8 mouse cellular contexts compared by ENCODE assay signal in the genomic region with DNA sequence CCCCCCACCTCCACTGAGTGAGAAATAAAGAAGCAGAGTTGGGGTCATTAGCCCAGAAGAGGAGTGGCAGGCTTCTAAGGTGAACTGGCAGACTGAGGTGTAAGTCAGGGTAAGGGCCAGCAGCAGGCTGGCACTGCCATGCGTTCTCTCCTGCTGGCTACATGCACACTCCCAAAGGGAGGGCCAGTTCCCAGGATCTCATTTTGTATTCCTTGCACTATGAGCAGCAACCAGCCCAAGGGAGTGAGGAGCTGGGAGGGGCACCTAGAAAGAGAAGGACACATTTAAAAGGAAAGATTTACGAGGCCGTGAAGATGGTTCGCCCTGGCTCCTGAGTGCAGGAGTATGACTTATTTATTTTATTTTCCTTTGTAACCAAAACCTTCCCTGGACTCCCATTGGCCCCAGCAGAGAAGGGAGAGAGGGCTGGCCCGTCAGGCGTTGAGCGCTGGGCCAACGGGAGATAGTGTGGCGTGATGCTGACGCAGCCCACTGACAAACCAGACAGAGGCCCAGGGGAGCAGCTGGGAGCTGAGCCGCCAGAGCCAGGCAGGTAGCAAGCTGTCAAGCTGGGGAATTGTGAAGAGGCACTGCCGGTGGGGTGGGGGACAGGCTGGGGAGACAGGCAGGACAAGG.
DNase-seq lines count a peak whose midpoint lies in the region; ATAC-seq and TF ChIP-seq lines count a peak whose summit lies in the region.

No protein-coding gene starts in this region.

- no peak overlapping the region for H3K4me3 ChIP-seq in heart, postnatal 0 days (ENCODE audit: low read depth, low read length)
- no peak overlapping the region for H3K4me3 ChIP-seq in midbrain, embryonic 16.5 days (ENCODE audit: low read depth, low read length)

- WGBS in heart, postnatal 0 days = 43% methylated on average over 12 of the region's 12 CpGs
- WGBS in midbrain, embryonic 16.5 days = 46% methylated on average over 12 of the region's 12 CpGs

- H3K4me1 ChIP-seq in heart, postnatal 0 days (ENCODE audit: control insufficient read depth, insufficient read depth) = no peaks in the 10 kb centered on the region
- 0 out of 2 replicates have a peak, but pooled peaks cover 3% of the 10 kb centered on the region for H3K4me1 ChIP-seq in midbrain, embryonic 16.5 days (ENCODE audit: control insufficient read depth, insufficient read depth, low read length)

- no peak for ATAC-seq in heart, postnatal 0 days (ENCODE audit: insufficient read depth, low read depth)
- peak; percentile 84 for ATAC-seq in midbrain, embryonic 16.5 days
- ATAC-seq in megakaryocyte progenitor cell, adult 5-6 weeks (replicated peaks; ENCODE audit: poor library complexity) = no peak
- ATAC-seq in inflammation-experienced regulatory T-cells, adult 6 months = no peak

- peak overlapping the region; percentile 30; the same call in 1 of the 2 replicates for H3K4me2 ChIP-seq in heart, postnatal 0 days (ENCODE audit: low read depth, low read length)
- H3K4me2 ChIP-seq in midbrain, embryonic 16.5 days (ENCODE audit: low read length) = 0 out of 2 replicates have a peak overlapping the region, but pooled peaks have one; percentile 2

- H3K9me3 ChIP-seq in heart, postnatal 0 days (replicated peaks; ENCODE audit: control insufficient read depth, low read length) = no peaks in the 10 kb centered on the region
- H3K9me3 ChIP-seq in midbrain, embryonic 16.5 days (replicated peaks; ENCODE audit: control insufficient read depth, low read length, poor library complexity, severe bottlenecking) = no peaks in the 10 kb centered on the region

- H3K9ac ChIP-seq in heart, postnatal 0 days (replicated peaks; ENCODE audit: low read depth, low read length) = no peak overlapping the region
- no peak overlapping the region for H3K9ac ChIP-seq in midbrain, embryonic 16.5 days (ENCODE audit: low read depth, low read length)

- no peaks in the 10 kb centered on the region for H3K27me3 ChIP-seq in heart, postnatal 0 days (ENCODE audit: control insufficient read depth, insufficient read depth, low read length)
- H3K27me3 ChIP-seq in midbrain, embryonic 16.5 days (ENCODE audit: control insufficient read depth, insufficient read depth, low read depth, low read length) = no peaks in the 10 kb centered on the region

- H3K27ac ChIP-seq in heart, postnatal 0 days (ENCODE audit: low read depth) = no peak overlapping the region
- no peak overlapping the region for H3K27ac ChIP-seq in midbrain, embryonic 16.5 days (ENCODE audit: low read length)

- TF ChIP-seq CTCF in heart, postnatal 0 days (IDR thresholded peaks at IDR 0.05; ENCODE audit: low read depth) = no peak

- peak; percentile 37 for DNase-seq in adrenal gland, postnatal 14 days
- DNase-seq in adrenal gland, adult 18-20 months (ENCODE audit: low spot score in 2 of 2) = no peak
- peak; percentile 12 to 13 for DNase-seq in left cerebral cortex, adult 18-20 months (ENCODE audit: low spot score in 2 of 2)
- no peak for DNase-seq in left cerebral cortex, adult 11 months (ENCODE audit: low spot score)
- no peak for DNase-seq in heart, postnatal 0 days (ENCODE audit: low spot score)

- no peak for TF ChIP-seq EP300 in heart, postnatal 0 days (IDR thresholded peaks at IDR 0.05; ENCODE audit: low read depth)

- no peaks in the 10 kb centered on the region for H3K36me3 ChIP-seq in heart, postnatal 0 days (replicated peaks; ENCODE audit: control insufficient read depth, insufficient read depth, low read length)
- no peaks in the 10 kb centered on the region for H3K36me3 ChIP-seq in midbrain, embryonic 16.5 days (ENCODE audit: control insufficient read depth, insufficient read depth, low read length)

Comparison
In these comparisons a context has a peak if more than half of its experiments do, and no peak if none do; other contexts are left out.
1. DNase-seq: peak in adrenal gland, postnatal 14 days (single experiment) and left cerebral cortex, adult 18-20 months (2 of 2); none in adrenal gland, adult 18-20 months (0 of 2), left cerebral cortex, adult 11 months (single experiment) and heart, postnatal 0 days (single experiment).